Mouse (Mus musculus) G1E (cell line): ENCODE measurements at regions not wholly inside any gene's neighbourhood (a gene's known extent, or its start where the extent isn't known, plus 50 kb on each side); places are given as distances from the start of the nearest gene placed in this dataset.

Source experiments
- CTCF ChIP-seq: IDR thresholded peaks from 2 replicates; pipeline ENCODE4 v1.5.1; 2012; ENCODE audit warnings: low read depth, low read length, inconsistent platforms, mixed read lengths
- GATA1 ChIP-seq: IDR thresholded peaks from 2 replicates; pipeline ENCODE4 v1.6.1; 2012; ENCODE audit warnings: borderline replicate concordance, low read length, inconsistent platforms, mixed read lengths
- POLR2AphosphoS5 ChIP-seq: IDR thresholded peaks from 2 replicates; pipeline ENCODE4 v1.6.1; 2012; ENCODE audit warnings: low read depth, low read length, inconsistent platforms; ENCODE audit not compliant: insufficient replicate concordance
- TAL1 ChIP-seq: conservative IDR thresholded peaks from 2 replicates; pipeline ENCODE4 v1.6.1; 2012; ENCODE audit warnings: low read depth, low read length, inconsistent platforms, mixed read lengths

GRCm38 (mm10) chr7:72774771-72775119 lies 468.3 kb upstream of the Mctp2 start:
- no peak for TF ChIP-seq CTCF
- no peak for TF ChIP-seq GATA1
- TF ChIP-seq POLR2AphosphoS5 = no peak
- no peak for TF ChIP-seq TAL1
